Mouse (Mus musculus) heart, postnatal 4 days (tissue): ENCODE measurements around the gene Pcna. TPM values are rescaled to one million over a fixed set of nuclear protein-coding genes. Genes with fewer than 3 reads are reported as not detected.
"Not testable (repeated sequence)": the region's sequence is repeated elsewhere in the genome, so short reads cannot be mapped to it uniquely, and the experiment has no call there.

ENCODE experiments used
- DNase-seq: peaks from one replicate; pipeline ENCODE4 v3.0.0; 2021
- total RNA-seq, 2 experiments: library from RNA; stranded (reverse); gene quantifications; 2 replicates each; pipeline ENCODE4 v1.2.3; 2021

Gene Pcna
- 100 to 1,000 TPM; 182 to 184 TPM for total RNA-seq

- DNase-seq: peak; percentile 97
Observed at GRCm38 (mm10) chr2:132252542-132253528, at the start of gene Pcna. Gene Pcna, minus strand, starts transcription at chr2:132253314.

- no peak for DNase-seq
Observed at GRCm38 (mm10) chr2:132301436-132301835, 48.3 kb upstream of the Pcna start.

GRCm38 (mm10) chr2:132298250-132298649 is 45.1 kb upstream of the Pcna start:
- DNase-seq: no peak

- no peak for DNase-seq
Observed at GRCm38 (mm10) chr2:132293694-132294450, 40.8 kb upstream of the Pcna start.

GRCm38 (mm10) chr2:132292083-132292482 is 39.0 kb upstream of the Pcna start:
- DNase-seq: peak; percentile 62

GRCm38 (mm10) chr2:132291265-132291664 is 38.2 kb upstream of the Pcna start:
- DNase-seq: no peak

GRCm38 (mm10) chr2:132290808-132291207 is 37.7 kb upstream of the Pcna start:
- no peak for DNase-seq

GRCm38 (mm10) chr2:132289213-132289612 is 36.1 kb upstream of the Pcna start:
- not testable (repeated sequence) for DNase-seq

- DNase-seq: peak; percentile 56
Observed at GRCm38 (mm10) chr2:132286376-132287076, 33.4 kb upstream of the Pcna start.

- not testable (repeated sequence) for DNase-seq
Observed at GRCm38 (mm10) chr2:132285722-132286121, 32.6 kb upstream of the Pcna start.

- DNase-seq: peak; percentile 75
Observed at GRCm38 (mm10) chr2:132284492-132285139, 31.5 kb upstream of the Pcna start.

GRCm38 (mm10) chr2:132283236-132284070 is 30.3 kb upstream of the Pcna start:
- no peak for DNase-seq

- DNase-seq: peak; percentile 40
Observed at GRCm38 (mm10) chr2:132282453-132283174, 29.5 kb upstream of the Pcna start.

GRCm38 (mm10) chr2:132281560-132282452 is 28.7 kb upstream of the Pcna start:
- no peak for DNase-seq

GRCm38 (mm10) chr2:132280518-132281120 is 27.5 kb upstream of the Pcna start:
- no peak for DNase-seq

- DNase-seq: no peak
Observed at GRCm38 (mm10) chr2:132279978-132280377, 26.9 kb upstream of the Pcna start.

GRCm38 (mm10) chr2:132279336-132279882 is 26.3 kb upstream of the Pcna start:
- DNase-seq: no peak

- DNase-seq: no peak
Observed at GRCm38 (mm10) chr2:132278273-132278853, 25.2 kb upstream of the Pcna start.
